Mouse (Mus musculus) C2C12 (cell line): ENCODE data around the gene Slc25a13. TPM values are rescaled to one million over a fixed set of nuclear protein-coding genes. Genes with fewer than 3 reads are reported as not detected.

Source experiments
- H3K27me3 ChIP-seq: one replicate; pipeline ENCODE4 v1.6.1; 2011; ENCODE audit not compliant: control insufficient read depth, insufficient read depth, insufficient read length
- H3K36me3 ChIP-seq: one replicate; pipeline ENCODE4 v1.6.1; 2011; ENCODE audit not compliant: control insufficient read depth, insufficient read depth
- H3K4me3 ChIP-seq: one replicate; pipeline ENCODE4 v1.5.1; 2011; ENCODE audit warnings: mild to moderate bottlenecking, control low read depth; ENCODE audit not compliant: poor library complexity, insufficient read depth, severe bottlenecking
- H3K79me2 ChIP-seq: one replicate; pipeline ENCODE4 v1.6.1; 2011; ENCODE audit not compliant: control insufficient read depth, insufficient read depth
- H3K79me3 ChIP-seq: one replicate; pipeline ENCODE4 v1.6.1; 2011; ENCODE audit warnings: low read depth, control low read depth
- H3ac ChIP-seq: one replicate; pipeline ENCODE3; 2011; ENCODE audit warnings: low read depth; ENCODE audit not compliant: control insufficient read depth, insufficient read length
- CEBPB ChIP-seq: IDR thresholded peaks from one replicate; pipeline ENCODE4 v1.6.1; 2011; ENCODE audit warnings: low read depth, mild to moderate bottlenecking, control low read depth, moderate library complexity
- CTCF ChIP-seq: IDR thresholded peaks from one replicate; pipeline ENCODE4 v1.5.1; 2011; ENCODE audit not compliant: control insufficient read depth, insufficient read depth, insufficient read length
- FOSL1 ChIP-seq: IDR thresholded peaks from one replicate; pipeline ENCODE4 v1.8.0; 2011; ENCODE audit warnings: mild to moderate bottlenecking, low read length; ENCODE audit not compliant: poor library complexity, insufficient read depth, severe bottlenecking
- MAX ChIP-seq: IDR thresholded peaks from one replicate; pipeline ENCODE4 v1.6.1; 2011; ENCODE audit warnings: mild to moderate bottlenecking, control low read depth
- MYOD1 ChIP-seq: IDR thresholded peaks from one replicate; pipeline ENCODE4 v1.6.1; 2011; ENCODE audit warnings: low read depth; ENCODE audit not compliant: control insufficient read depth, insufficient read length
- MYOG ChIP-seq: IDR thresholded peaks from one replicate; pipeline ENCODE4 v1.6.1; 2011; ENCODE audit not compliant: control insufficient read depth, insufficient read length; ENCODE audit errors: extremely low read depth
- USF1 ChIP-seq: IDR thresholded peaks from one replicate; pipeline ENCODE4 v1.6.1; 2011; ENCODE audit warnings: low read depth, mild to moderate bottlenecking, control low read depth, moderate library complexity
- polyA plus RNA-seq: library from polyadenylated mRNA; unstranded; fragments of >200 nt; fragmentation: generic; extraction: Trizol; gene quantifications from one replicate; pipeline ENCODE4 v1.2.1, GENCODE M21; 2012; ENCODE audit warnings: missing spikeins

Slc25a13 gene
- polyA plus RNA-seq, 1 experiment = 0.69 TPM

DNA sequence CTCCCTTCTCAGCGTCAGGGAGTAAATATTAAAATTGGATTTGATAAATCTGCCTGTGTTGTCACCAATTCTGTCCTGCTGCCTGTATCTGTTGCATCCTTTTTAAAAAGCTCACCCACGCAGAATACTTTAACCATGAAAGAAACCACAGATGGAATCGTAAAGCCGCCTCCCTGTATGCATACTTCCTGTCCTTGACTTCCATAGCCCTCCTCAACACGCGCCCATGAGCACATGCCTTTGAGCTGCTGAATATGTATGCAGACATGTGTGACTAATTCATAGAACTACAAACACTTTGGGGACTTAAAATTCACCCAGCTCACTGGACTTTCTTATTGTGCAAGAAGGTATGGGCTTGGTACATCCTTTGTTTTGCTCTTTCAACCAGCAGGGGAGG lies 219.4 kb downstream of the Slc25a13 start:
- Histone ChIP-seq H3ac (no peak overlapping the region), H3K79me3 (no peaks in the 10 kb centered on the region), H3K79me2 (no peaks in the 10 kb centered on the region), H3K36me3 (no peaks in the 10 kb centered on the region), H3K27me3 (no peaks in the 10 kb centered on the region), H3K4me3 (no peak overlapping the region)
- TF ChIP-seq CEBPB = no peak
- TF ChIP-seq CTCF = no peak
- TF ChIP-seq MYOG = no peak
- TF ChIP-seq MYOD1 = no peak
- no peak for TF ChIP-seq USF1
- TF ChIP-seq MAX = no peak
- no peak for TF ChIP-seq FOSL1

GRCm38 (mm10) chr6:5993056-5993455 lies 223.9 kb downstream of the Slc25a13 start:
- no peak for TF ChIP-seq CTCF
- no peak for TF ChIP-seq CEBPB
- no peak for TF ChIP-seq USF1
- no peak for TF ChIP-seq FOSL1
- no peak for TF ChIP-seq MYOD1
- TF ChIP-seq MYOG = no peak
- TF ChIP-seq MAX = no peak
- Histone ChIP-seq H3ac (no peak overlapping the region), H3K4me3 (no peak overlapping the region), H3K36me3 (no peaks in the 10 kb centered on the region), H3K79me2 (no peaks in the 10 kb centered on the region), H3K27me3 (no peaks in the 10 kb centered on the region), H3K79me3 (no peaks in the 10 kb centered on the region)

DNA sequence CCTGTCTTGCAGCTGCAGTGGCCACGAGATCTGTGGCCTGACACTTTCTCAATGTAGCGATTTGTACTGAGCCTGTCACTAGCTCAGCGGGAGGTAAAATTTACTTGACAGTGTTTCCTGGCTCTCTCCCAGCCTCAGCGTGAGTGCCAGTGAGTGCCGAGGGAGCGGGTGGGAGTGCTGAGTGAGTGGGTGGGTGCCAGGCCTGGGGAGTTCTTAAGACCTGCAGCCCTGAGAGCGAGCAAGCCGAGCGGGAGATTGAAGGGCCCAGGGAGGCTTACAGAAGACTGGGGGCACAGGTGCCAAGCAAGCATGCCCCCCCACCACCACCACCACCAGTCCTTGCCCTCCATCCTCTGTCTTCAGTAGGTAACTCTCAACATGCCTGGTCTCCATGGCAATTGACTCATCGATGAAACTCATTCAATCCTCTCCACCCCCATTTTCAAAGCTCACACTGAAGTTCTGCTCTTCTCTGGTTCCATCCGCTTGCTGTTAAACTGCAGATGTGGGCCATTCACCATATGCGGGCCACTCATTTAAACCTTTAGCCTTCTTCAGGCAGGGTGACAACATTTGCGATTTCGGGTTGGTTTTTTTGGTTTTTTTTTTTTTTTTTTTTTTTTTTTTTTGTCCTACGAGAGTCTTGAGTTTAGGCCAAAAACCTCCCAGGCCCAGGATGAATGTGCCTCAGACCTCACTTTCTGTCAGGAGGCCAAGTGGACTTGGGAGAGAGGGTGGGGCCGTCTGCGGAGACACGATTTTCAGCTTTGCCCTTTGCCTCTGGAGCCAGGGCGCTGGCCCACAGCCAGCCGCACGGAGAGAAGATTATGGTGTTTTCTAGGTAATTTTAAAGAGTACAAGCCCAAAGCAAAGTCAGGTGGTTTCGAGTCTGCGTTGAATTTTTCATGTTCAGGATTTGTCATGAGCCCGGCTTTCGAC lies 224.9 kb downstream of the Slc25a13 start:
- Histone ChIP-seq H3K27me3 (no peaks in the 10 kb centered on the region), H3K4me3 (no peak overlapping the region), H3K79me2 (no peaks in the 10 kb centered on the region), H3K79me3 (no peaks in the 10 kb centered on the region), H3ac (no peak overlapping the region), H3K36me3 (no peaks in the 10 kb centered on the region)
- TF ChIP-seq FOSL1 (no peak), MYOG (no peak), USF1 (no peak), CTCF (no peak), MYOD1 (no peak), MAX (no peak), CEBPB (no peak)

- H3K79me2 ChIP-seq = no peaks in the 10 kb centered on the region
- TF ChIP-seq MAX (no peak), MYOD1 (no peak), MYOG (no peak)
- H3ac ChIP-seq = no peak overlapping the region
- H3K36me3 ChIP-seq = no peaks in the 10 kb centered on the region
- H3K4me3 ChIP-seq = no peak overlapping the region
- no peaks in the 10 kb centered on the region for H3K79me3 ChIP-seq
- H3K27me3 ChIP-seq = no peaks in the 10 kb centered on the region
Measured at GRCm38 (mm10) chr6:5991243-5991642, 225.7 kb downstream of the Slc25a13 start.
